Mouse (Mus musculus) forebrain, embryonic 15.5 days (tissue): ENCODE measurements around the gene Fsd1. TPM values are rescaled to one million over a fixed set of nuclear protein-coding genes. Genes with fewer than 3 reads are reported as not detected.

ENCODE experiments used
- ATAC-seq: fragments of 200-750 bp; cut with Nextera tagmentation; replicated peaks from 2 replicates; pipeline ENCODE4 v1.8.0; 2017; ENCODE audit warnings: mild to moderate bottlenecking, moderate TSS enrichment, moderate library complexity
- H3K27ac ChIP-seq: fragments of 300-500 bp; sonication (generic); replicated peaks from 2 replicates; pipeline ENCODE4 v1.5.1; 2015; ENCODE audit warnings: mild to moderate bottlenecking, inconsistent platforms
- H3K27me3 ChIP-seq: fragments of 300-500 bp; sonication (generic); 2 replicates; pipeline ENCODE4 v1.6.1; 2015; ENCODE audit warnings: inconsistent platforms
- H3K36me3 ChIP-seq: fragments of 300-500 bp; sonication (generic); 2 replicates; pipeline ENCODE4 v1.6.1; 2015; ENCODE audit warnings: mild to moderate bottlenecking, inconsistent platforms
- H3K4me1 ChIP-seq: fragments of 300-500 bp; sonication (generic); 2 replicates; pipeline ENCODE4 v1.6.1; 2015; ENCODE audit warnings: inconsistent platforms
- H3K4me2 ChIP-seq: fragments of 300-500 bp; sonication (generic); replicated peaks from 2 replicates; pipeline ENCODE4 v1.6.1; 2015; ENCODE audit warnings: mild to moderate bottlenecking, inconsistent platforms
- H3K4me3 ChIP-seq: fragments of 300-500 bp; sonication (generic); 2 replicates; pipeline ENCODE4 v1.5.1; 2015; ENCODE audit warnings: mild to moderate bottlenecking, inconsistent platforms
- H3K9ac ChIP-seq: fragments of 300-500 bp; sonication (generic); replicated peaks from 2 replicates; pipeline ENCODE4 v1.6.1; 2015; ENCODE audit warnings: mild to moderate bottlenecking, inconsistent platforms
- H3K9me3 ChIP-seq: fragments of 300-500 bp; sonication (generic); 2 replicates; pipeline ENCODE4 v1.6.1; 2016; ENCODE audit warnings: inconsistent platforms
- WGBS: fragments of 180-500 bp; shearing (Covaris S2); methylation state at CpG from one replicate; pipeline ENCODE4 v1.1.7; 2015; ENCODE audit warnings: mixed read lengths; 5-methylcytosine and 5-hydroxymethylcytosine counted together
- polyA plus RNA-seq: library from polyadenylated mRNA; unstranded; fragments of >200 nt; fragmentation: Nextera tagmentation; extraction: Ambion mirVana; gene quantifications from 2 replicates; pipeline ENCODE4 v1.2.1, GENCODE M21; 2015

The Fsd1 gene
- polyA plus RNA-seq, 1 experiment from 2014 or later = 127 TPM

- H3K4me2 ChIP-seq = peak overlapping the region; percentile 91
- H3K4me3 ChIP-seq = peak overlapping the region; percentile 61
- peak; percentile 9; the same call in 1 of the 2 replicates for ATAC-seq
- peak overlapping the region; percentile 35 for H3K27ac ChIP-seq
- H3K4me1 ChIP-seq = peaks cover 40% of the 10 kb centered on the region
- 2% methylated on average over 26 of the region's 26 CpGs for WGBS
- no peaks in the 10 kb centered on the region for H3K9me3 ChIP-seq
- no peaks in the 10 kb centered on the region for H3K36me3 ChIP-seq
- H3K9ac ChIP-seq = peak overlapping the region; percentile 68
- 0 out of 2 replicates have a peak, but pooled peaks cover 3% of the 10 kb centered on the region for H3K27me3 ChIP-seq
These were observed 30.2 kb upstream of the Fsd1 start for GRCm38 (mm10) chr17:55956129-55956528.

GRCm38 (mm10) chr17:55956591-55956990, 29.7 kb upstream of the Fsd1 start:
- Histone ChIP-seq H3K4me1 (peaks cover 40% of the 10 kb centered on the region), H3K4me3 (peak overlapping the region; percentile 61), H3K9ac (peak overlapping the region; percentile 68), H3K27me3 (0 out of 2 replicates have a peak, but pooled peaks cover 3% of the 10 kb centered on the region), H3K9me3 (no peaks in the 10 kb centered on the region), H3K4me2 (peak overlapping the region; percentile 91), H3K27ac (peak overlapping the region; percentile 35), H3K36me3 (0 out of 2 replicates have a peak, but pooled peaks cover 4% of the 10 kb centered on the region)
- WGBS = 31% methylated on average over 6 of the region's 6 CpGs
- ATAC-seq = no peak

- Histone ChIP-seq H3K4me1 (peaks cover 40% of the 10 kb centered on the region), H3K9me3 (no peaks in the 10 kb centered on the region), H3K4me2 (peak overlapping the region; percentile 91), H3K27ac (no peak overlapping the region), H3K9ac (no peak overlapping the region), H3K4me3 (no peak overlapping the region), H3K27me3 (0 out of 2 replicates have a peak, but pooled peaks cover 3% of the 10 kb centered on the region), H3K36me3 (peaks cover 5% of the 10 kb centered on the region; the same call in 1 of the 2 replicates)
- 13% methylated on average over 9 of the region's 9 CpGs for WGBS
- ATAC-seq = no peak
These were observed 29.1 kb upstream of the Fsd1 start for GRCm38 (mm10) chr17:55957168-55957567.

DNA sequence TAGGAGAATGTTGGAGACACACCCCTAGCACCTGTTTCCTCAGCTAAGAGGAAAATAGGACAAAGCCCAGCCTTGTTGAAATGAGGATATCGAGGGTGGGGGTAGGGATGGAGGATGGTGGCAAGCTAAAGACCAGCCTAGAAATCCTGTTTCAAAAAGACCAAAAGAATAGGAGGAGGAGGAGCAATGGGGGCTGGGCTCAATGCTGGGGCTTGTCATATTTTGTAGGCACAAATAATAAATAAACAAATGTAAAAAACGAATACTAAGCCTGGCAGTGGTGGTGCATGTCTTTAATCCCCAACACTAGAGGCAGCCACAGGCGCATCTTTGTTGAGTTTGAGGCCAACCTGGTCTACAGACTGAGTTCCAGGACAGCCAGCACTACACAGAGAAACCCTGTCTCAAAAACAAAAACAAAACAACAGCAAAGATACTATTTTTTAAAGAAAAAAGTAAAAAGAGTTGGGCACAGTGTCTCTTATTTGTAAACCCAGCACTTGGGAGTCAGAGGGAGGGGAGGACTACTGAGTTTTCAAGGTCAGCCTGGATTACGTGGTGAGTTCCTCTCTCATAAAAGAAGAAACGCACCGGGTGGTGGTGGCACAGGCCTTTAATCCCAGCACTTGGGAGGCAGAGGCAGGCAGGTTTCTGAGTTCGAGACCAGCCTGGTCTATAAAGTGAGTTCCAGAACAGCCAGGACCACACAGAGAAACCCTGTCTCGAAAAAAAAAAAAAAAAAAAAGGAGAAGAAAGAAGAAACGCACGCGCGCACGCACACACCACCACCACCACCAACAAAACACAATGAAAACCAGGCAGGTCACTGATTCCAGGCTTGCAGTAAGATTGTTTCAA, 28.4 kb upstream of the Fsd1 start:
- H3K36me3 ChIP-seq = peaks cover 8% of the 10 kb centered on the region; the same call in 1 of the 2 replicates
- no peak for ATAC-seq
- no peaks in the 10 kb centered on the region for H3K9me3 ChIP-seq
- peaks cover 40% of the 10 kb centered on the region for H3K4me1 ChIP-seq
- peak overlapping the region; percentile 54 for H3K9ac ChIP-seq
- H3K27me3 ChIP-seq = 0 out of 2 replicates have a peak, but pooled peaks cover 3% of the 10 kb centered on the region
- H3K4me3 ChIP-seq = peak overlapping the region; percentile 55
- H3K27ac ChIP-seq = peak overlapping the region; percentile 97
- peak overlapping the region; percentile 66 for H3K4me2 ChIP-seq
- WGBS = 83% methylated on average over 13 of the region's 13 CpGs

DNA sequence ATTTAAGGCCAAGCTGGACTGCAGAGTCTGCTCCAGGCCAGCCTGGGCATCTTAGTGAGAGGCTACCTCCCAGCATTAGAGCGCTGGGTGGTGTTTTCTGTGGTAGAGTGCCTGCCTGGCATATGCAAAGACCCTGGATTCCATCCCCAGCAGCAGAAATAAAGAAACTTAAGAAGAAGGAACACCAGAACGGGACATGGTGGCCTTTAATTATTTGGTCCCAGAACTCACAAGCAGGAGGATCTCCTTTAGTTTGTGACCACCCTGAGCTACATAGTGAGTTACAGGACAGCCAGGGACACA, 27.8 kb upstream of the Fsd1 start:
- Histone ChIP-seq H3K27ac (peak overlapping the region; percentile 97), H3K4me1 (peaks cover 40% of the 10 kb centered on the region), H3K4me3 (peak overlapping the region; percentile 55), H3K36me3 (peaks cover 8% of the 10 kb centered on the region; the same call in 1 of the 2 replicates), H3K27me3 (0 out of 2 replicates have a peak, but pooled peaks cover 3% of the 10 kb centered on the region), H3K4me2 (peak overlapping the region; percentile 66), H3K9ac (peak overlapping the region; percentile 54), H3K9me3 (no peaks in the 10 kb centered on the region)
- no peak for ATAC-seq
- WGBS = 27% methylated on average over 2 of the region's 2 CpGs

DNA sequence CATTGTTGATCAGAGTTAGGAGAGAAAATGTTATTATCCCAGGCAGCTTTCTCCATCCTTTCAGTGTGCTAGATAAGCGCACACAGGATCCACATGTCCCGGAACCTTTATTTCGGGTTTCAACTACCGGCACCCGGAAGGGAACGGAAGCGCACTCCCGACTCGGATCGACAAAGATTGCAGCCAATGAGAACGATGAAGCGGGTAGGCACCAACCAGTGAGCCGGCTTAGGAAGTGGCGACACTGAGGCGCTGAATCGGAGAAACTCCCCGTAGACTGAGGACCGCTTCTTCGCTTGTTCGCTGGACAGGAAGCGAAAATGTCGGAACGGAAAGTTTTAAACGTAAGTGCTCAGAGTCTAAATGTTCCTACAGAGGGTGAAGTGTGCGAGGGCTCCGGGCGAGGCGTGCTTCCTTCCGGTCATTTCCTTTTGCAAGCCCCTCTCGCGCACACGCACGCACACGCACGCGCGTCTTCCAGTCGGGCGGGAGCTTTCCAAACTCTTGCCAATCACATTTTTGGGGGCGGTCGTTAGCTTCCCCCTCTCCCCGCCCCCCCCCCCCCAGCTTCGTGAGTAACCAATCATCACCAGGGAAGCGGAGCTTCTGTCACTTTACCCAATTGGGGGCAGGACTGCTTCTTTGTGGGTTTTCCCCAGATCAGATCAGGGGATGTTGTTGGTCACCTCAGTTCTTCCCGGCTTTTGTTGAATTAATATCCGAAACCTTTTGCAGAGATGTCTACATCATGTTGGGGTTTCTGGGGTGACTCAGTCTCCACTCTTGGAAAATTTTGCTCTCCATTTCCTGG, 27.2 kb upstream of the Fsd1 start, which contains the start of gene Yju2:
Gene Yju2 (plus strand): TSS at position 182 of the 811 bp plus-strand sequence.
- WGBS = under 1% methylated on average over 46 of the region's 46 CpGs

GRCm38 (mm10) chr17:55959946-55960740, 26.2 kb upstream of the Fsd1 start:
- Histone ChIP-seq H3K9ac (peak overlapping the region; percentile 43), H3K9me3 (no peaks in the 10 kb centered on the region)
- WGBS = 75% methylated on average over 10 of the region's 10 CpGs

More for the DNA sequence above, 27.2 kb upstream of the Fsd1 start, which contains the start of gene Yju2:
- 0 out of 2 replicates have a peak, but pooled peaks cover 2% of the 10 kb centered on the region for H3K27me3 ChIP-seq
- H3K4me3 ChIP-seq = peak within 1 kb of the TSS; percentile 55
- H3K27ac ChIP-seq = peak within 1 kb of the TSS; percentile 97
- peaks cover 8% of the 10 kb centered on the region; the same call in 1 of the 2 replicates for H3K36me3 ChIP-seq
- H3K4me1 ChIP-seq = peaks cover 40% of the 10 kb centered on the region
- peak; percentile 93 for ATAC-seq
- H3K9me3 ChIP-seq = no peaks in the 10 kb centered on the region
- H3K4me2 ChIP-seq = peak within 1 kb of the TSS; percentile 66
- peak within 1 kb of the TSS; percentile 54 for H3K9ac ChIP-seq

DNA sequence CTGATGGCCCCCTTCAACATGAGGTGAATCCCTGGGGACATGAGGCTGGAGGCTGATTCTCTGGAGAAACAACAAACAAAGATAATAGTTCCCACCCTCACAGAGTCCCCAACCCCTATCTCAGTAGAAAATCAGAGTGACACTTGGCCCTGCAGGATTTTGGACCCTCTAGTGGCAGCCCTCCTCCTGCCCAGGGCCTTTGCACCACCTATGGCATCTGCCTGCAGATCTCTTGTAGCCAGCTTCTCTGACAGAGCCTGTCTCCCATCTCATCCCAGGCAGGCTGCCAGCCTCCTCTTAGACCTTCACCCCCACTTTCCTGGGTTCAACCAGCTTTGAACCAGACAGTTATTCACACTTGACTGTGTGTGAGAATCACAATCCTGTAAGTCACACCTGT, 25.5 kb upstream of the Fsd1 start:
- no peaks in the 10 kb centered on the region for H3K9me3 ChIP-seq
- ATAC-seq = no peak
- no peak overlapping the region for H3K4me3 ChIP-seq
- peaks cover 38% of the 10 kb centered on the region for H3K4me1 ChIP-seq
- no peak overlapping the region for H3K9ac ChIP-seq
- no peaks in the 10 kb centered on the region for H3K27me3 ChIP-seq
- H3K27ac ChIP-seq = no peak overlapping the region
- peaks cover 16% of the 10 kb centered on the region; the same call in 1 of the 2 replicates for H3K36me3 ChIP-seq
- no peak overlapping the region for H3K4me2 ChIP-seq

More at GRCm38 (mm10) chr17:55959946-55960740, 26.2 kb upstream of the Fsd1 start:
- Histone ChIP-seq H3K4me1 (peaks cover 40% of the 10 kb centered on the region), H3K27me3 (no peaks in the 10 kb centered on the region), H3K4me3 (peak overlapping the region; percentile 55), H3K36me3 (peaks cover 13% of the 10 kb centered on the region; the same call in 1 of the 2 replicates), H3K4me2 (peak overlapping the region; percentile 66), H3K27ac (peak overlapping the region; percentile 97)
- no peak for ATAC-seq

- no peak for ATAC-seq
- Histone ChIP-seq H3K27ac (no peak overlapping the region), H3K27me3 (no peaks in the 10 kb centered on the region), H3K4me2 (no peak overlapping the region), H3K4me3 (no peak overlapping the region), H3K9me3 (no peaks in the 10 kb centered on the region), H3K4me1 (peaks cover 29% of the 10 kb centered on the region), H3K36me3 (peaks cover 17% of the 10 kb centered on the region; the same call in 1 of the 2 replicates), H3K9ac (no peak overlapping the region)
- 94% methylated on average over 7 of the region's 7 CpGs for WGBS
These were observed 24.7 kb upstream of the Fsd1 start for GRCm38 (mm10) chr17:55961631-55962030.

- ATAC-seq = no peak
- H3K9ac ChIP-seq = no peak overlapping the region
- H3K4me1 ChIP-seq = peaks cover 15% of the 10 kb centered on the region
- H3K36me3 ChIP-seq = peaks cover 22% of the 10 kb centered on the region; the same call in 1 of the 2 replicates
- H3K4me3 ChIP-seq = no peak overlapping the region
- H3K9me3 ChIP-seq = no peaks in the 10 kb centered on the region
- H3K4me2 ChIP-seq = no peak overlapping the region
- no peaks in the 10 kb centered on the region for H3K27me3 ChIP-seq
- no peak overlapping the region for H3K27ac ChIP-seq
- WGBS = 79% methylated on average over 14 of the region's 14 CpGs
These were observed 23.1 kb upstream of the Fsd1 start for GRCm38 (mm10) chr17:55963171-55963570.

GRCm38 (mm10) chr17:55964496-55964895, 21.8 kb upstream of the Fsd1 start:
- WGBS = 93% methylated on average over 10 of the region's 10 CpGs
- Histone ChIP-seq H3K4me2 (no peak overlapping the region), H3K9me3 (no peaks in the 10 kb centered on the region), H3K27ac (no peak overlapping the region), H3K27me3 (no peaks in the 10 kb centered on the region), H3K36me3 (peaks cover 22% of the 10 kb centered on the region; the same call in 1 of the 2 replicates), H3K4me3 (no peak overlapping the region), H3K4me1 (peaks cover 10% of the 10 kb centered on the region), H3K9ac (no peak overlapping the region)
- no peak for ATAC-seq
